Mouse (Mus musculus) limb, embryonic 10.5 days (tissue): ENCODE data around the gene Tfap2a. TPM values are rescaled to one million over a fixed set of nuclear protein-coding genes. Genes with fewer than 3 reads are reported as not detected.

Experiments
- DNase-seq: peaks from one replicate; pipeline ENCODE4 v3.0.0-alpha.2; 2017; ENCODE audit warnings: low spot score
- H3K27ac ChIP-seq: fragments of 300-500 bp; sonication (generic); 2 replicates; pipeline ENCODE4 v1.5.1; 2016; ENCODE audit warnings: mild to moderate bottlenecking
- H3K27me3 ChIP-seq: fragments of 300-500 bp; sonication (generic); 2 replicates; pipeline ENCODE4 v1.6.1; 2016; ENCODE audit warnings: low read depth, mild to moderate bottlenecking; ENCODE audit not compliant: poor library complexity, severe bottlenecking
- H3K36me3 ChIP-seq: fragments of 300-500 bp; sonication (generic); 2 replicates; pipeline ENCODE4 v1.6.1; 2016; ENCODE audit warnings: mild to moderate bottlenecking, moderate library complexity
- H3K4me1 ChIP-seq: fragments of 300-500 bp; sonication (generic); 2 replicates; pipeline ENCODE4 v1.6.1; 2016
- H3K4me3 ChIP-seq: fragments of 300-500 bp; sonication (generic); 2 replicates; pipeline ENCODE4 v1.5.1; 2016; ENCODE audit warnings: mild to moderate bottlenecking, moderate library complexity
- H3K9me3 ChIP-seq: fragments of 300-500 bp; sonication (generic); replicated peaks from 2 replicates; pipeline ENCODE4 v1.6.1; 2016; ENCODE audit warnings: mild to moderate bottlenecking
- WGBS: fragments of 180-500 bp; shearing (Covaris S2); methylation state at CpG from one replicate; pipeline ENCODE4 v1.1.7; 2016; 5-methylcytosine and 5-hydroxymethylcytosine counted together
- polyA plus RNA-seq: library from polyadenylated mRNA; unstranded; fragments of >200 nt; fragmentation: Nextera tagmentation; extraction: Ambion mirVana; gene quantifications from 2 replicates; pipeline ENCODE4 v1.2.1, GENCODE M21; 2016

Tfap2a gene
- polyA plus RNA-seq, 1 experiment from 2014 or later = 6.9 TPM

DNA sequence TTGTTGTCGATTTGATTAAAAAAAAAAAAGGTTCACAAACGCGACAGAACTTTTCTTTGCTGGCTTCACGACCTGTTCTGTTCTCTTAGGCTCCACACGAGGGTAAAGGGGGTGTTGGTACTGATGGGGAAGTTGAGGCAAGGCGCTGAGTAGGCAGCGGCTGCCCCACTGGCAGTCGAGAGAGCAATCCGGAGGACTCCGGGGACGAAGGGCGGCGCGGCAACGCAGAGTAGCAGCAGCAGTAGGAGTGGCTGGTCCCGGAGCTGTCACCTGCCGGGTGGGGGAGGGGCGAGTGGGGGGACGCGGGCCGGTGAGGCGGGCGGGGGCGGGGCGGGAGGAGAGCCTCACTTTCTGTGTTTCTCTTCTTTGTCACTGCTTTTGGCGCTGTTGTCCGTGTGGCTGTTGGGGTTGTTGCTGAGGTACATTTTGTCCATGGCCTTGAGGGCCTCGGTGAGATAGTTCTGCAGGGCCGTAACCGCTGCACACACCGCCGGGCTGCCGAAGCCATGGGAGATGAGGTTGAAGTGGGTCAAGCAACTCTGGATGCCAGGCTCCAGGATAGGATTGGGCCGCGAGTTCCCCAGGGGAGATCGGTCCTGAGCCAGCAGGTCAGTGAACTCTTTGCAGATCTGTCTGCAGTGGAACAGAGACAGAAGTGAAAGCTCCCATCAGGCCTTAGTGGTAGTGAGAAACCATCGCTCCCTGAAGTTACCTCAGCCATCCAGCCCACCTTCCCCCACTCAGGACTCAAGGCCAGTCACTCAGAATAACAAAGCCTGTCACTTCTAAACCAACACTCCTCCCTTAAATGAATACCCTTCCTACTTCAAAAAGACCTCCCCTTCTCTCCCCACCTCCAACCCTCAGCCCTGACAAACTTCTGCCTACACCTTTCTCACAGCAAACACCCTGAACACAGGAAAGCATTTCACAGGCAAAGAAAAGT, 21.1 kb downstream of the Tfap2a start:
- peak overlapping the region; percentile 63; the same call in 1 of the 2 replicates for H3K27ac ChIP-seq
- 5% methylated on average over 33 of the region's 37 CpGs for WGBS
- H3K36me3 ChIP-seq = no peaks in the 10 kb centered on the region
- no peaks in the 10 kb centered on the region for H3K9me3 ChIP-seq
- peak; percentile 67 for DNase-seq
- H3K4me3 ChIP-seq = peak overlapping the region; percentile 42
- peaks cover 66% of the 10 kb centered on the region for H3K27me3 ChIP-seq
- H3K4me1 ChIP-seq = peaks cover 69% of the 10 kb centered on the region

DNA sequence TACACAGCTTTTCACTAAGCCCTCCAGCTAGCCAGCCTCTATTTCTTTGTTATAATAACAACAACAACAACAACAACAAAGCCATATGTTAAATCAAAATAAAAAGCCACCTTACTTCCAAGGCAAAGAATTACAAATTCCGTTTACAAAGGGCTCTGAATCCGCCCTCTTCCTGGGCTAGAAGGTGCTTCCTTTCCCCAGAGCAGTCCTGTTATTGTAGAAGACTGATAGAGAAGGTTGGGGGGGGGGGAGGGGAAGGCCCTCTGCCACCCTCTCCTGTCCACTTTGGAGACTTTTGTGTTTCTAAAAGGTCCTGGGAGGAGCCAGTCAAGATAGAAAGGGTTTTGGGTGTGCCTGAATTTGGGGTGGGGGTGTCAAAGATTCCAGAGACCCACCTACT, 23.6 kb downstream of the Tfap2a start:
- Histone ChIP-seq H3K4me1 (peaks cover 58% of the 10 kb centered on the region), H3K27me3 (peaks cover 92% of the 10 kb centered on the region), H3K4me3 (no peak overlapping the region), H3K36me3 (no peaks in the 10 kb centered on the region), H3K27ac (no peak overlapping the region), H3K9me3 (no peaks in the 10 kb centered on the region)
- WGBS = 7% methylated on average over 2 of the region's 2 CpGs
- DNase-seq = no peak

DNA sequence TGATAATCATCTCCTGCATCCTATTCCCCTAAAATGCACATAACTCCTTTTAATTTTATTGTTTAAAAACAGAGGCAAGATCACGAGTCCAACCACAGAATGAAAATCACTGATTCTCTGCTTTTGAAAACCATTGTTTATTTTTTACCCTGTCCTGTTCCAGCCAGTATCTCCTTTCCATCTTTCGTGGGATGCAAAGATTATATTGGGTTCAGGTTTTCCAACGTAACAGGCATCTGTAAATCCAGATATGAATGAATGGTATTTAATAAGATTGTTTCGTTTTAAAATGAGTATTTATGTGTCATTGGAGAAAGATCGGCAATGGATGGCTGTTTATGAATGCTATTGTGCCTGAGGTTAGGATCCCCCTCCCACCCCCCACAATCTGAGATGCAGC, 24.5 kb downstream of the Tfap2a start:
- DNase-seq = peak; percentile 25
- H3K4me1 ChIP-seq = peaks cover 58% of the 10 kb centered on the region
- H3K36me3 ChIP-seq = no peaks in the 10 kb centered on the region
- H3K27me3 ChIP-seq = peaks cover 94% of the 10 kb centered on the region
- no peaks in the 10 kb centered on the region for H3K9me3 ChIP-seq
- no peak overlapping the region for H3K27ac ChIP-seq
- H3K4me3 ChIP-seq = no peak overlapping the region
- 13% methylated on average over 5 of the region's 5 CpGs for whole genome bisulfite sequencing

DNA sequence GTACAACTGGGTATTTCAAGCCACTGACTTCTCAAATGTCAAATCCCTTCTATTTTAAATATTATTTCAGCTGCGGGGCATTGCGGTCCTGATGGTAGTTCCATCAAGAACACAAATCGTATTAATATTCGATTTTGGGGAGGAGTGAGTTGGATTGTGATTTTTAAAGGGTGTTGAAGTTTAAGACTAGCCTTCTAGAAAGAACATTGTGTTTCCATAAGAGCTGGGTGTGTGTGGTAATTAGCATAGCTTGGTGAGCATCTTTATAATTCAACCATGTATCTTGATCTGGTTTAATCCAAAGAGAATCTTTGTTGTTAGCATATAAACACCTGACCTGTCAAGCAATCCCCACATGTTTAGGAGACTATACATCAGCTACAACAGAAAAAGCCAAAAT, 24.9 kb downstream of the Tfap2a start:
- Histone ChIP-seq H3K27ac (no peak overlapping the region), H3K36me3 (no peaks in the 10 kb centered on the region), H3K4me1 (peaks cover 58% of the 10 kb centered on the region), H3K27me3 (peaks cover 94% of the 10 kb centered on the region), H3K9me3 (no peaks in the 10 kb centered on the region), H3K4me3 (no peak overlapping the region)
- WGBS = 10% methylated on average over 4 of the region's 4 CpGs
- DNase-seq = no peak

DNA sequence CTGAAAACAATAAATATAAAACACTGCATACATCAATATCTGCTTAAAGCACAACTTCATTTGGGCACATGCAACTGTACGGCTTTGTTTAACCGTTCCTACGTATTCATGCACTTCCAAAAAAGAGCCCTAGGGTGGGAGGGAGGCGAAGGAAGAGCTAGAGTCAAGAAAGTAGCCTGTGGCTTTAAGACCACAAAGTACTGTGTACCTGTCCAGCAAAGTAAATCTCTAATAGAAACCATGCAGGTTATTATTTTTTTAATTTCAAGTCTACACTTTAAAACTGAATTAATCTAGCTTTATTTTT, 25.7 kb downstream of the Tfap2a start:
- DNase-seq = no peak
- H3K36me3 ChIP-seq = no peaks in the 10 kb centered on the region
- no peak overlapping the region for H3K4me3 ChIP-seq
- H3K9me3 ChIP-seq = no peaks in the 10 kb centered on the region
- H3K4me1 ChIP-seq = peaks cover 51% of the 10 kb centered on the region
- H3K27ac ChIP-seq = no peak overlapping the region
- peaks cover 94% of the 10 kb centered on the region for H3K27me3 ChIP-seq
- WGBS = 3% methylated on average over 4 of the region's 4 CpGs

DNA sequence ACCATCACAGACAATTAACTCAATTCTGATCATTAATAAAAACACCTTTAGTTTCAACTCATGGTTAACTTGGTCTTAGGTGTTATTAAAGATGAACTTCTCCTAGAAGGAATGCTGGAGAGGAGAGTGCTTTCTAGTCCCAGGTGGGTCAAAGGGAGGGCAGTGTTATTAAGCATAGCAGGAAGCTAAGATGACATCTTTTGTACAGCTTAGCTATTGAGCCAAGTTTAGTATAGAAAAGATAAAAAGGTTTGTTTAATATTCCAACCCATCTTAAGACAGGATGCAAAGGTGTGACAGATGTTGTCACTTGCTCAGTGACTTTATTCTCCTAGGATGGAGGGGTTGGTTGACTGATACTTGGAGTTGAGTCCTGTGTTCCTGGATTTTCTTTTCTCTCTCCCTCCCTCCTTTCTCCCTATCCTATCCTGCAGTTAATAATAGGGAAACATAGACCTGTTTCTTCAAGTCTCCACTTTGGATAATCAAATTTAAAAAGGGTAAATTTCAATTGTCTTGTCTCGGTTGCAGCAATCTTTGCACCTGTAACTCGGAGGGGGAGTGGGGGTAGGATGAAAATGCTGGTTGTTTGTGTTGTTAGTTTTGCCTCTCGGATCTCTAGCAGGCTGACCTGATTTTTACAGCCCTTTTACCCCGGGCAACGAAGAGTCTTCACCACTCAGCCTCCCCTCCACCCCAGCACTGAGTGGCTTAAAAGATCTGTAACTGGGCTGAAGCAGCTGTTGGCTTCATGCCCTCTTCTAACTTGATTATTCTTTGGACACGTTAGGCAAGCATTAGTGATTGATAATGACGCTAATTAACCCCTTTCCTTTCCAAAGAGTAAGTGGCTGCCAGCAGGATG, 26.3 kb downstream of the Tfap2a start:
- Histone ChIP-seq H3K36me3 (no peaks in the 10 kb centered on the region), H3K9me3 (no peaks in the 10 kb centered on the region), H3K27me3 (peaks cover 94% of the 10 kb centered on the region), H3K4me1 (peaks cover 49% of the 10 kb centered on the region), H3K4me3 (no peak overlapping the region), H3K27ac (no peak overlapping the region)
- DNase-seq = no peak
- WGBS = 2% methylated on average over 7 of the region's 7 CpGs

DNA sequence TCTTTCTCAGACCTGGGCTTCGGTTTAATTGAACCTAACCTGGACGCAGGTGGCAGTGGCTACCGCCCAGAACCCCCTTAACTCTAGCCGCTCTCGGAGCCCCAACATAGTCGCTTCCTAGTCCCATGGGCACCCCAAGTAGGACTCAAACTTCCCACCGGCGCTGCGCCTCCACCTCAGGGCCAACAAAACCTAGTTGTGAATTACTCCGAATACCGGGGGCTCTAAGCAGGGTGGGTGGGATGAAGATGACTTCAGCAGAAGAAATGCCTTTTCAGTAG, 28.2 kb downstream of the Tfap2a start:
- Histone ChIP-seq H3K27ac (0 out of 2 replicates have a peak overlapping the region, but pooled peaks have one; percentile 36), H3K4me3 (peak overlapping the region; percentile 37), H3K27me3 (peaks cover 97% of the 10 kb centered on the region), H3K9me3 (no peaks in the 10 kb centered on the region), H3K36me3 (no peaks in the 10 kb centered on the region), H3K4me1 (peaks cover 63% of the 10 kb centered on the region)
- no peak for DNase-seq
- under 1% methylated on average over 11 of the region's 11 CpGs for WGBS

DNA sequence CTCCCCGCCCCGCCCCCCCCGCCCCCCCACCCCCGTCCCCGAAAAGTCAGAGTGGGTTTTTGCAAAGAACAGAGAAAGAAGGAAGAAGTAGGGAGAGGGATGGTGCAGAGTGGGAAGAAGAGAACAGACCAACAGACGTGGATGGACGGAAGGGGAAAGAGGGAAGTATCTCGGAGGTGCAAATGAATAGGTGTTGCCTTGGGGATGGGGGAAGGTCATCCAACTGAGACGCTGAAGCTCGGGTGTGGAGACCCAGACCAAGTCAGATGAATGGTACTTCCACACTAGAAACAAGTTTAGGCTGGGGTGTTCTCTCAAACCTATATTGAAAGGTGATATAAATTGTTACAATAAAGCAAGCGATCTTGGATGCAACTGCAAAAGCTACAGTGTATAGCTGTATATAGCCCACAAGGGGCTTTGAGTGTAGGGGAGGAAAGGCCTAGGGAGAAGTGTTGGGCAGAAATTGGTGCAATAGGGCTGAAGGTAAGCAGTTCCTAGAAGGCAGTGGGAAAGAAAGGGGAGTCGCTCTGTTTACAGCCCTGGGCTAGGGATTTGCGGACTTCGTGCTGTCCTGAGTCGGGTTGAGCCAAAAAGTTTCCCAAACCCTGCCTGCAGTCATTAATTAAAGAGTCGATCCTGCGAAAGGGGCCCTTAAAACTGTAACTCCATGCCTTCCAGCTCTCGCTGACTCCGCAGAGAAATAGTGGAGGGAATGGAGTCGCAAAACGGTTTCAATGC, 28.7 kb downstream of the Tfap2a start:
- 0 out of 2 replicates have a peak overlapping the region, but pooled peaks have one; percentile 36 for H3K27ac ChIP-seq
- H3K4me1 ChIP-seq = peaks cover 64% of the 10 kb centered on the region
- DNase-seq = peak; percentile 59
- peaks cover 97% of the 10 kb centered on the region for H3K27me3 ChIP-seq
- no peaks in the 10 kb centered on the region for H3K36me3 ChIP-seq
- H3K4me3 ChIP-seq = peak overlapping the region; percentile 37
- WGBS = under 1% methylated on average over 21 of the region's 21 CpGs
- H3K9me3 ChIP-seq = no peaks in the 10 kb centered on the region

DNA sequence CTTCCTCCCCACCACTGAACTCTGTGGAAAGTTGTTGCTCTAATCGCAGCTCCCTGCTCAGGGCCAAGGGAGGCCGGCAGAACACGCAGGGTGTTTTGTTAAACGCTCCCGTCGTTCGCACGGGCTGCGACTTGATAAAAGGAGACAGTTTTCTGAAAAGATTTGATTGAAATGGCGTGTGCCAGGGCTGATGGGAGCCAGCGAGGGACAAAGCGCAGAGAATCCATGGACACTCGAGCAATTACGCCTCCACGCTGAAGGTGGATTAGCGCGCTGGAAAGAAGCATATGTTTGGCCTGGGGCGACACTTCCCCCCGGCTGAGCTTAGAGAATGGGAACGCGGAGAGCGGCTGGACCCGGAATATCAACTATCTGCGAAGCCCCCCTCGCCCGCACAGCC, 29.3 kb downstream of the Tfap2a start:
- Histone ChIP-seq H3K9me3 (no peaks in the 10 kb centered on the region), H3K36me3 (no peaks in the 10 kb centered on the region), H3K4me3 (peak overlapping the region; percentile 37), H3K27ac (0 out of 2 replicates have a peak overlapping the region, but pooled peaks have one; percentile 14), H3K27me3 (peaks cover 97% of the 10 kb centered on the region), H3K4me1 (peaks cover 65% of the 10 kb centered on the region)
- 0% methylated on average over 26 of the region's 26 CpGs for WGBS
- peak; percentile 61 for DNase-seq

DNA sequence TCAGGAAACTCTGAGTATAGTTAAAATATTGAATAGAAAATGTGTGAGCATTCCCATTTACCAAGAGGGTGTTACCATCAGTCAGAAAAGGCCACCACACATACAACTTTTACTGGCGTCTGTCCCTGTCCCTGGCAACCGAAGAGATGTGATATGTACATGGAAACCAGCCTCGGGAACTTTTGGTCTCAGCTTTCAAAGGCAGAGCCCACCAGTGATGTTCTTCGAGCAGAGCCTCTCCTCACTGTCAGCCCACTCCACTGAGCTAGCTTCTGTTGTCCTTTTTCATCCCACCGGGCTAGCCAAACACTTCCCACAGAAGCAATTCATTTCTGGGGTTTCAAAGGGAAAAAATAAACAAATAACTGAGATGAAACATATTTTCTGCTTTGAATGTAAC, 29.9 kb downstream of the Tfap2a start:
- Histone ChIP-seq H3K4me3 (no peak overlapping the region), H3K36me3 (no peaks in the 10 kb centered on the region), H3K9me3 (no peaks in the 10 kb centered on the region), H3K4me1 (peaks cover 71% of the 10 kb centered on the region), H3K27me3 (peaks cover 97% of the 10 kb centered on the region), H3K27ac (no peak overlapping the region)
- DNase-seq = no peak
- WGBS = 0% methylated on average over 5 of the region's 5 CpGs

DNA sequence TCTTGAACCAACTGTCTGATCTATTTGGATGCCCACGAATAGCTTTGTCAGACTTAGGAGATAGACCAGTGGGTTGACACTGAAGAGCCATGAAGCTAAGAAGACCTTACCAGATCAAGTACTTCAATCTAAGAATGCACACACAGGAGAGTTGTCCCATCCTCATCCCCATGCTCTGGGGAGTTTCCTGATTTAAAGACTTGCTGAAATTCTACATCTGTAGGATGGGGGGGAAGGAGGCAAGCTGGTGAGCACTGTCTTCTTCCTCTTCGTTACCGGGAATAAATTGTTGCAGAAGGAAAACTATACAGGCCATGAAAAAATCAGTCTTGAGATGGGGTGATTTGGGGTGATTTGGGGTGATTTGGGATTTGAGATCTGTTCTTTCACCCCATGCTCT, 30.5 kb downstream of the Tfap2a start:
- 4% methylated on average over 3 of the region's 3 CpGs for WGBS
- H3K27me3 ChIP-seq = peaks cover 100% of the 10 kb centered on the region

DNA sequence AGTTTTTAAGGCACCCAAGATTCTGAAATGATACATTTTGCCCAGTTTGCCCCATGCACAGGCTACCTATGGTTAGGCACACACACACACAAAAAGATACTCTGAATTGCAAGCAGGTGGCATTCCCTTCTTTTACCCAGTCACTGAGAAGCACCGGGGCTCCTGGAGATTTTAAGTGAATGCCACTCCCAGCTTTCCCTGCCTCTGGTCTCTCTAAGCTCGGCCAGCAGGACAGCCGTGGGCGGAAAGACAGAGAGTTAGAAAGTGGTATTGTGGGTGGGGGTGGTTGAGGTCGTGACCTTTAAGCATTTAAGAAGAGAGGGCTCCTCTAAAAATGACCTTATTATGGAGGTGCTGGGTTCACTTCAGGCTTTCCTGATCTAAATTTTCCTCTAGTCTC, 31.6 kb downstream of the Tfap2a start:
- 4% methylated on average over 5 of the region's 5 CpGs for WGBS
- Histone ChIP-seq H3K4me1 (peaks cover 77% of the 10 kb centered on the region), H3K9me3 (no peaks in the 10 kb centered on the region), H3K36me3 (no peaks in the 10 kb centered on the region), H3K4me3 (no peak overlapping the region), H3K27me3 (peaks cover 100% of the 10 kb centered on the region), H3K27ac (no peak overlapping the region)
- DNase-seq = no peak

More for the DNA sequence above, 30.5 kb downstream of the Tfap2a start:
- H3K36me3 ChIP-seq = no peaks in the 10 kb centered on the region
- no peak overlapping the region for H3K4me3 ChIP-seq
- H3K9me3 ChIP-seq = no peaks in the 10 kb centered on the region
- H3K4me1 ChIP-seq = peaks cover 77% of the 10 kb centered on the region
- no peak overlapping the region for H3K27ac ChIP-seq
- no peak for DNase-seq
